Mouse (Mus musculus) lung, postnatal 4 days (tissue): ENCODE measurements around the gene H60c.
A peak's percentile ranks its signal among the peaks of the same experiment; 100 is the strongest.
"Not testable (repeated sequence)": the region's sequence is repeated elsewhere in the genome, so short reads cannot be mapped to it uniquely, and the experiment has no call there.

Experiments used
- DNase-seq, 2 experiments: peaks; one replicate each; pipeline ENCODE4 v3.0.0; 2021

The H60c gene

DNA sequence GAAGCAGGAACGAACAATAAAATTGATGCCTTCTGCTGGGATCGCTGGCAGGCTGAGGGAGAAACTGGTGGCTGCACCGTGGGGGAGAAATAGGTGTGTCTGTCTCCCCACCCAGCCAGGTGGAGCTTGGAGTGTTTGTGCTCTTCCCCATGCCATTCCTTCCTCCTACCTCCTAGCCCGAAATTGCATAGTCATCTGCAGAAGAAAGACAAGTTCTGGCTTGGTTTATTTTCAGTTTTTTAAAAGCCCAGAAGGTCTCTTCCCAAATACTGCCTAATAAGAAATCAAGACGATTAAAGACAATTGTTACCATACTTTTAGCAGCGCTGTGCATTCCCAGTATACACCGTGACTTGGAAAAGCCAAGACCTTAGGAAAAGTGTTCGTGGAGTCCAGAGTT, at the start of gene H60c:
Gene H60c (minus strand): TSS at position 101 of the 400 bp plus-strand sequence.
- no peak for DNase-seq

DNA sequence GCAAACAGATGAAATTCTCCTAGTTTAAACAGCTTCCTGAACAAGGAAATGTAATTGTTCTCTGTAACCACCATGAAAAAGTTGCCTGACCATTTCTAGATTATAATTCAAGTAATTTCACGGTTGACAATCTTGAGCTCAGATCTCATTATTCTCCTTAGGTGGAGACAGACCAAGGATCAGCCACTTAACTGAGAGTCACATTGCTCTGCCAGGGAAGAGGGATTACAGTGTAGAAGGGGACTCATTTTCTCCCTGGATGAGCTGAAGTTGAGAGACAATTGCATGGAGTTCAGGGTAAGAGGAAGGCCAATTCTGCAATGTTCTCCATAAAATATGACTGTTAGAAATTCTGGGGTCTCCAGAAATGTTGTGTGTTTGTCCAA, 41.2 kb upstream of the H60c start:
- no peak for DNase-seq

DNA sequence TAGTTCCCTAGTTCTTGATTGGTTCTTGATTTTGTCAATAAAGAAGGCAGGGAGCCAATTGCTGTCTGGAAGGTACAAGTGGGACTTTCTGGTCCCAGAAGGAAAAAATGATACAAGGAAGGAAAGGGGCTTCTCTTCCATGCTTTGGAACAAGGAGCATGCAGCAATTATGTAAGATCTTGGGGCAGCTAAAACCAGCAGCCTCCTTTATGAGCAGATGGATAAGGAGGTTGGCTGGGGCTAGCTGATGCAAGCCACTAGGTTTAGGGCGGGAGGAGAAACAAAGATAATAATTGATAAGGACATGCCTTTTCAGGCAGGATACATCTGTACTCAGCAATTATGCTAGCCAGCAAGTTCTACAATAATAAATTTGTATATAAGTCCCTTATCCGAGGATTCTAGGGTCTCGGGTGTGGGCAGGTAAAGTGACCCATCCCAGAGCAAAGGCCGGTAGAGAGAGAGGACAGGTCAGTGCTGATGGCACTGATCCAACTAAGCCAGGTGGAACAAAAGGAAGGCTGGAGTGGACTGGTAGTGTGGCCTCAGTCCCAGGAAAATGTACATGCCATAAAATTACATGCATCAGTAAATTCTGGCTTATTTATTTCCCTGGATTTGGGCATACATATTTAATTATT, 40.7 kb upstream of the H60c start:
- no peak for DNase-seq

DNA sequence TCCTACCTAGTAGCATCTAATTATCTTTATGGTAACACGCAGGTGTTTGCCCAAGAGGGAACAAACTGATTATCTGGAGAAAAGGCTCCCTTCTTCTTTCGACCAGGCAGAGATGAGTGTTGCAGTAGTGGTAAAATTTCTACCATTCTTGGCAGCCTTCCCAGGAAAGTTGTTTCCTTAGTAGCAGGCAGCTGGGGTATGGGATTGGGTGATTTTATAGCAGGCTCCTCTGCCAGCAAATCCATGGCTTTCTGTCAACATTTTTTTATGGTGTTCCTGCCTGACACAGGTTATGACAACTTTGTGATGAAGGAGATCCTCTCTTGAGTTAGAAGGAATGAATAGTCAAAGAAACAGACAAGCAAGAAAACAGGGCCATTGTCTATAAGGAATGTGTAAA, 40.2 kb upstream of the H60c start:
- no peak for DNase-seq

DNA sequence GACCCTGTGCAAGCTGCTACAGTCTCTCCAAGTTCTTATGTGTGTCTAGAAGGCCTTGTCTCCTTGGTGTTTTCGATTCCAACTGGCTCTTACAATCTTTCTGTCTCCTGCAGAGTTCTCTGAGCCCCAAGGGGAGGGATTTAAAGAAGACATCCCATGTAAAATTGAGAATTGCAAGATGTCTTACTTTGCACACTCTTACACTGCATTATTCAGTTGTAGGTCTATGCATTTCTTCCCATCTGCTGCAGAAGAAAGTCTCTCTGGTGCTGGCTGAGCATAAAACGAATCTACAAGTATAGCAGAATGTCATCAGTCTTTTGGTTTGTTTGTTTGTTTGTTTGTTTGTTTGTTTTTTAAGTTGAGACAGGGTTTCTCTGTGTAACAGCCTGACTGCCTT, 26.4 kb upstream of the H60c start:
- no peak for DNase-seq

DNA sequence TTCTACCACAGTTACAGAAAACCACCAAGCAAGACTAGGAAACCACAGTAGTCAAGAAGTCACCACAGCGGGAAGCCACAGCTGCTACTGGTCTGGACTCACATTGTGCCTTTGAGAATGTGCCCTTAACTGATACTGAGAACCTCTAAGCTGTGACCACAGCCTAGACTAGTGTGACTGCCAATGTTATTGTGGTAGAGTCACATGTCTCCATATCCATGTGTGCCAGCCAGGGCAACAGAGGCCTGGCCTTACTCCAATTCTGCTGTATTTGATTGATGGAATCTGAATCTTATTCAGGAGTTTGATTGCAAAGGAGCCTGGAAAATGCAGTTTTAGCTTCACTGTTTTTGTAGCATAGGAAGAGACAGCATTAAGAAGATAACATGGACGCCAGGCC, 13.5 kb upstream of the H60c start:
- DNase-seq: no peak

DNA sequence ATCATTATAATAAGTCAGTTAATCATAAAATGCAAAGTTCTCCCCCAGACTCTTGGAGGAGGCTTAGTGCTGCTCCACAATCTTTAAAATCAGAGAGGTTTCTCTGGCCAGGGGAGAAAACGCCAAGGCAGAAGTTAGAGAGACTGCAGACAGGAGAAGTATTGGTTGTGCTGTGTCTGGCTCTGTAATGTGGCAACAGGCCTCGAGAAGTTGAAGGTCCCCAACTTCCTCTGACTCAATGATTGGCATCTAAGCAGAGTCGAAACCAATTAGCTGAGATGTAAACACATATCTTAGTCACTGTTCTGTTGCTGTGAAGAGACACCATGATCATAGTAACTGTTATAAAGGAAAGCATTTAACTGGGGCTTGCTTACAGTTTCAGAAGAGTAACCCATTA, 6.5 kb upstream of the H60c start:
- no peak for DNase-seq

DNA sequence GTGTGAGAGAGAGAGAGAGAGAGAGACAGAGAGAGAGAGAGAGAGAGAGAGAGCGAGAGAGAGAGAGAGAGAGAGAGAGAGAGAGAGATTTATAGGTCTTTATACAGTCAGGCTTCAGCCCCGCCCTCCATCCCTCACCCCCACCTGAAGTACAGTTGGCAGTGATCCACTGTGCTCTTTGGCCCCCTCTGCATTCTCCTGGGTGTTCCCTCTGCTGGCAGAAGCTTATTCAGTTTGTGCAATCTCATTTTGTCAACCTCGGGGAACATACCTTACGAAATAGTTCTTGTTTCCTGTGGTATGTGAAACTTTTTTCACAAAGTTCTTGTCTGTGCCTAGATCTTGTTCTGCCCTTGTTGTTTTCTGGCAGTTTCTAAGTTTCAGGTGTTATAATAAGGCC, 3.5 kb upstream of the H60c start:
- DNase-seq: peak; percentile 55 to 72

DNA sequence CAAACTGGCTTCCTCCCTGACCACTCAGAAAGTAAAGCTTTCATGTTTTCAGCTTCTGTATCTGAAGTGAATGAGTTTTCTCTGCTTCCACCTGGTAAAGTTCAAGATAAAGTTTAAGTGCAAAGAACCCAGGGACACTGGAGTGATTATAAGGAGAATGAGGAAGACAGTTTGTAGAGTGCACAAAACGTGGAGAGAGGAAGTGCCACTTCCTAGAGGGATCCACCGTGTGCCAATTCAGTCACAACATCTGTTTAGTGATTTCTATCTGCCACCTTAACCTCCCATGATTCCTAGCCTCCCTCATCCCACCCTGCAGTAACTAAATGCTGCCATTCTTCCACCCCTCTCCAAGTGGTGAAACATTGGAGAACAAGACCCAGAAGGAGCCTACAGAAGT, 842 bp downstream of the H60c start:
- DNase-seq: no peak

DNA sequence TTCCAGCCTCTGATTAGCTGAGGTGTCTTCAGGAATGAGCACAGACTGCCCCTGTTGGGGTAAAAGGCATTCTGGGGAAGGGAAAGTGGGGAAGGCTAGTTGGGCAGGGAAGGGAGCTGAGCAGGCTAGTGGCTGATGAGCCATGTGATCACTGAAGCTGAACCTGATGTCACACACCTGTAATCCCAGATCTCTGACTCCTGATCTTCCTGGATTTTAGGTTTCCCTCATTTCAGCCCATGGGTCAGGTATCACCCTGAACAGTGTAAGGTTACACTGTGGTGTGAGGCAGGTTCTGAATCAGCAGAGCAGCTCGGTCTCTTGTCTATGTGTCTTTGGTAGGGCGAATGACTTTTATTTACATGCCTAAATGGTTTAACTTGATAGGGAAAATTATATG, 4.8 kb downstream of the H60c start:
- no peak for DNase-seq

DNA sequence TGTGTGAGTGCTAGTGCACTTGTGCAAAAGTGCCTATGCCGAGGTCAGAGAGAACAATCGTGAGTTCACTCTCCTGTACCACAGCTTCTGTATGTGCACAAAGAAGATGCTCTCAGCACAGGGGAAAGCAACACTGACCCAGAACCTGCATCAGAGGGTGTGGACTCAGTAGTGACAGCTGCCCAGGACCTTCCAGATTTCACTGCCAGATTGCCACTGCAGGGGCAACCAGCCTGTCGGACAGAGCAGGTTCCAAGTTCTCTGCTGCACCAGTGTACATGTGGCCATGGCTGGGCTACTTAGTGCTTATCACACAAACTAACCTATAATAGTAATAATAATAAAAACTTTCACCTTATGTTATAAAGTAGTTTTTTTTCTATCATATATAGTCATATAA, 10.2 kb downstream of the H60c start:
- DNase-seq: no peak

DNA sequence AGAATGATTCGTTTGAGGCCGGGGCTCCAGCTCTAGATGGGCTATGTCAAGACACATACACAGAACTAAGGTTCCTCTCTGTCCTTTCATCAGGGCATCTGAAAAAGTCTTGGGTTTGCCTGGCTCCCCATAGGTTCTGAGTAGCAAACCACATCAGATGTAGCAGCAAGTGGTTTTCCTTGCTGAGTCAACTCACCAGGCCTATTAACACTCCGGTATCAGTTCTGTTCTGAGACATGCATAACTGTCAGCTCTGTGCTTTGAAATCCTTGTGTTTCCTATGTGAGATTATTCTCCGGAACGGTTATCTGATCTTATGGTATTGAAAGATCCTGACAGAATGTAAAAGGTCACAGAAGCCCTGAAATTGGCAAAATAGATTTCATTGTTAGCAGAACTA, 29.1 kb downstream of the H60c start:
- not testable (repeated sequence) for DNase-seq

DNA sequence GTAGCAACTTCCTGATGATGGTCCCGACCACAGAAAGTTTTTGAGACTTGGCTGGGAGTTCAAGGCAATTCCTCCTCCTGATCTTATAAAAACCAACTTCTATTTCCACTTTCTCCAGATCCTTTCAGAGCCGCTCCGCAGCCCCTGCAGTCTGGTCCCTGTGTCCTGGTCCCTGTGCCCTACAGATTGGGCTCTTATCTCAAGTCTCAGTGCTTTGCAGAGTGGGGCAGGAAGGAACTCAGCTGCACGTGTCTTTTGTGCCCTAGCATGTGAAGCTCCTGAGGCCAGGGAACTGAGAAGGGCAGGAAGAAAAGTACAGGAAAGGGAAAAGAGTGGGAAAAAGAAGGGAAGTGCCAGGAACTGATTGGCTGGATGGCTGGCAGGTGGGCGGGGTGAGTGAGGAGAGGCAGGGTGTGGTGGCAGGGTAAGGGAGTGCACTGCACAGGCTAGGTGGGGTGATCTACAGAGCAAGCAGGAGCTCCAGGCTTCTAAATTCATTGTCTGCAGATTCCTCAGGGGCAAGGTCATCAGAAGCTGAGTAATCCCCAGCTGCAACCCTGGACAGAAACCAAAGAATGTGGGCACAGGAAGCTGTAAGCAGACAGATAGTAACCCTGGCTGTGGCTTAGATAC, 30.8 kb downstream of the H60c start:
- peak; percentile 11 to 27 for DNase-seq

DNA sequence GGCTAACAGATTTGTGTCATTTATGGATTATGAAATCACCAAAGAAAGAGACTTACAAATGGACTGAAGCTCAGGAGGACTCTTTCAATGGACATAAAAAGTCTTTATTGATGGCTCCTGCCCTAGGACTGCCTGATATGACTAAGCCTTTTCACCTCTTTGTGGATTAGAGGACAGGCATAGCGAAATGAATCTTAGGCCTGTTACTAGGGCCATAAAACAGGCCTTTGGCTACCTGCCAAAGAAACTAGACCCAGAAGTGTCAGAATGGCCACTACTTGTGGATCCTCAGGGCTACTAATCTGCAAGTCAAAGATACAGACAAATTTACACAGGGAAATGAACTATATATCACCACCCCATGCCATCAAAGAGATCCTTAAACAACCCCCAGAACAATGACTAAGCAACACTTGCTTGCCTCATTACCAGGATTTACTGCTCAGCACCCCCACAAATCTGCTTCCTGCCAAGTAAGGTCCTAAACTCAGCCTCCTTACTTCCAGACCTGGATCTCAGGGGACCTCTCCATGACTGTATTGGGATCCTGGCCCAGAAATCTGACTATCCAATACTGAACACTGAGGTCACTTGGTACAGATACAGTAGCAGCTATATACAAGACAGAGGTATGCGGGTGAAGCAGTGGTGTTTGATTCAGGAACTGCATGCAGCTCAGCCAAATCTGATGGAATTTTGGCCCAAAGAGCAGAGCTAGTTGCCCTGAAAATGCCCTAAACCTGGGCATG, 39.0 kb downstream of the H60c start:
- DNase-seq: no peak
